Mouse (Mus musculus): Measurements from ENCODE around the gene Vmn1r217. TPM values are rescaled to one million over a fixed set of nuclear protein-coding genes. Genes with fewer than 3 reads are reported as not detected.

Vmn1r217 gene
- 0.02 TPM in 1 of 2 replicates, not detected in the other for polyA plus RNA-seq (2012; ENCODE audit: low replicate concordance)

DNA sequence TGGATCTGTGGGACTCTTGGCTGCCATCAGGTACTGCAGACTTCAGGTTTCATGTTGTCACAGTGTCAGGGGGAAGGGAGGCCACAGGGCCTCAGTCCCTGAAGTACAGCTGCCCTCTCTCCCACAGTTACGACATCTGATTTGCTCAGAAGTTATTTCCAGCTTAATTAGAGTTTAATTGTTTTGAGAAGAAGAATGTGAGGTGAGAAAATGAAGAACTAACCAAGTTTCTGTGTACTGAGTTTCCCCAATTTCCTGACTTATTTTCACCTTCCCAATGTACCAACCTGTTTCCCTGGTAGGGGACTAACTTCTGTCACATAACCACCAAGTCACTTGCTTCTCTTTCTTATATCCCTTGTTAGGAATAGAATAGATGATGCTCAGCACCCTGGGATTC lies at the start of gene Vmn1r217:
Vmn1r217 (minus strand) TSS at position 101 of the 400 bp plus-strand sequence.

DNA sequence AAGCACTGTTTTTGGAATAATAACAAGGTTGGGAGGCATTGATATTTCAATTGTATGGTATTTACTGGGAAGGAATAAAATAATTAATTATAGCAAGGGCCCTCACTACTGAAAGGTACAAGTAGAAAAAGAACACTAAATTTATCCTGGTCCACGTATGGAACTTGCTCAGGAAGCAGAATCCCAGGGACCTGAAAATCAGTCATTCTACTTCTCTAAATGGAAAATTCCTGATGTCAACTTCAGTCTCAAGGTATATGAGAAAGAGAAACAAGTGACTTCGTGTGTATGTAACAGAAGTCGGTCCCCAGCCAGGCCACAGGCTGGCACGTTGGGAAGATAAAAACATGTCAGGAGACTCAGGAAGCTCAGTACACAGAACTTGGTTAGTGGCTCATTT lies 41.0 kb upstream of the Vmn1r217 start, which contains the start of gene Vmn1r219:
Vmn1r219 (plus strand) TSS at position 301 of the 400 bp plus-strand sequence.

DNA sequence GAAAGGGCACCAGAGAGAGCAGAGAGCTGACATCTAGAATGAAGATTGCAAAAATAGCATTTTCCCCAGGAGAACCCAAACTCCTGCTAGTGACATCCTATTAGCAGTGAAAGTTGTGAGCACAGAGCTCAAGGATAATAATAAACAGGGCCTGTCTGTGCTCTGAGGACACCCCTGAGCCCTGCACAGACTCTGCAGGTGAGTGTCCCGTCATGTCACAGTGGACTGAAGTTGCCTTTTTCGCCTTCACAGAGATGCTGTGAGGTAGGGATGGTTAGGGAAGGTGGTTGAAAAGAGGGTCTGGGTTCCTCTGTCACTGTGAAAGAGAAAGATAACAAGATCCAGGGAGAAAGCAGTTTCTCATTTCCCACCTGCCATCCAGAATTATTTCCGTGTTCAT lies 15.1 kb upstream of the Vmn1r217 start, which contains the start of gene Vmn1r218:
Vmn1r218 (plus strand) TSS at position 57 of the 400 bp plus-strand sequence.

DNA sequence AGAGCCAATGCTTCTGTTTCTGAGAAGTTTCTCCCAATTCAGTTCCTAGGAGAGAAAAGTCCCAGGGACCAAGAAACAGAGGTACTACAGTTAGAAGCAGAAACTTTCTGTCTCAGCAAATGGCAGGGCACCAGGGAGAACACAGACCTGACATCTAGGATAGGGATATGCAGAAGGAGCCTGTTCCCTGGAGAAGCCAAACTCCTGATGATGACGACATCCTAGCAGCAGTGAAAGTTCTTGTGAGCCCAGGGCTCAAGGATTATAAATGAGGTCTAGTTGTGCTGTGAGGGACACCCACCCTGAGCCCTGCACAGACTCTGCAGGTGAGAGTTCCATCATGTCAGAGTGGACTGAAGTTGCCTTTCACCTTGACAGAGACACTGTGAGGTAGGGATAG lies 50.3 kb downstream of the Vmn1r217 start, which contains the start of gene Vmn1r215:
Vmn1r215 (plus strand) TSS at position 301 of the 400 bp plus-strand sequence.

Other genes starting within 250 kb of the Vmn1r217 start
- not detected in 2 replicates for gene Vmn1r212, start 234.0 kb downstream of the Vmn1r217 start, polyA plus RNA-seq (2012; ENCODE audit: low replicate concordance)
- not detected in 2 replicates for gene Vmn1r213, start 110.6 kb downstream of the Vmn1r217 start, polyA plus RNA-seq (2012; ENCODE audit: low replicate concordance)
- gene Vmn1r214, start 87.8 kb downstream of the Vmn1r217 start, polyA plus RNA-seq (2012; ENCODE audit: low replicate concordance): not detected in 2 replicates
- gene Vmn1r215, start 50.2 kb downstream of the Vmn1r217 start, polyA plus RNA-seq (2012; ENCODE audit: low replicate concordance): not detected in 2 replicates
- gene Vmn1r218, start 14.9 kb upstream of the Vmn1r217 start, polyA plus RNA-seq (2012; ENCODE audit: low replicate concordance): not detected in 2 replicates
- gene Vmn1r219, start 41.1 kb upstream of the Vmn1r217 start, polyA plus RNA-seq (2012; ENCODE audit: low replicate concordance): not detected in 2 replicates
- gene Vmn1r220, start 69.7 kb upstream of the Vmn1r217 start, polyA plus RNA-seq (2012; ENCODE audit: low replicate concordance): not detected in 2 replicates
- gene Vmn1r221, start 95.9 kb upstream of the Vmn1r217 start, polyA plus RNA-seq (2012; ENCODE audit: low replicate concordance): not detected in 2 replicates
- not detected in 2 replicates for gene Vmn1r222, start 117.7 kb upstream of the Vmn1r217 start, polyA plus RNA-seq (2012; ENCODE audit: low replicate concordance)
- gene Vmn1r223, start 128.9 kb upstream of the Vmn1r217 start, polyA plus RNA-seq (2012; ENCODE audit: low replicate concordance): not detected in 2 replicates